Mouse (Mus musculus): ENCODE data around the gene Top2b.

Top2b gene

DNA sequence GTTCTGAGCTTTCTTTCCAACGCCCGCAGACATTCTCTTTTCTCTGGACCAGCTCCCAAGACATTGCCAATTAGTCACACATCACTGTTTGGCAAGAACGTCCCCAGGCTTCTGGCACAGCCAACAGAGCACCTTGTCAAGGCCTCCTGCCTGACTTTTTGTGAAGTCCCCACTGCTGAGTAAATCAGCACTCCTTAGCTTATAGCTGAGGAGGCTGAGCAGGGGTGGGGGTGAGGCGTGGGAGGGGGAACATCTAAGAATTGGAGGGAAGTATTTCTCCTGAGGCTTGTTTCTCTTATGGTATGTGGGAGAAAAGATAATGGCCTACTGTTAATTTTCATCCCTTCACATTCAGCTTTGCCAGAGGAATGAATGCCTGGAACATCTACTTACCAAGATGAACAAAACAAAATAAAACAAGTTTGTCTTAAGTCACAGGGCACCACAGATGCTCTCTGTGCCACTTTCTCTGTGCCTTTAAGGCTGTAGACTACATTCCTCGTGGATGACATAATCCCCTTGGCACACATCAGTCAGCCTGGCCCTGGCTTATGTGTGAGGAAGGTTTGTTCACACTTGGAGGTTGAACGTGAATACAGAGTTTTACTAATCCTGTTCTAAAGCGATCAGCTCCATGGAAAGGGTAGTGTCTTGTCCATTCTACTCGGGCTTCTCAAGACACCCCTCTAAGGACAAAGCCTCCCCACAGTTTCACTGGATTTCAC, 118.8 kb downstream of the Top2b start:
- POLR2A ChIA-PET = interaction anchor here in 1 of 4 experiments (1.0 kb wide), 1 partner anchor 10 kb away, joined by 3 read pairs; no protein-coding TSS in a partner anchor
- CTCF ChIA-PET = no interaction called here

All from embryonic stem cell, embryonic (primary cell).